Mouse (Mus musculus) E14TG2a.4 (cell line): ENCODE data around the gene Krt26.

Experiments
- CTCF ChIP-seq: conservative IDR thresholded peaks from 2 replicates; pipeline ENCODE4 v1.5.1; 2014; ENCODE audit warnings: low read length
- POU5F1 ChIP-seq: IDR thresholded peaks from 2 replicates; pipeline ENCODE4 v1.6.1; 2014; ENCODE audit warnings: low read length, borderline replicate concordance

- TF ChIP-seq CTCF = no peak
- no peak for TF ChIP-seq POU5F1
Observed at GRCm38 (mm10) chr11:99295039-99295438, 42.7 kb downstream of the Krt26 start.
